Mouse (Mus musculus) MN1 (cell line): ENCODE measurements around the gene Mcrs1.
"Not testable (repeated sequence)": the region's sequence is repeated elsewhere in the genome, so short reads cannot be mapped to it uniquely, and the experiment has no call there.

Source experiments
- DNase-seq: peaks from one replicate; pipeline ENCODE4 v3.0.0-alpha.2; 2016; ENCODE audit warnings: low spot score

The Mcrs1 gene

DNA sequence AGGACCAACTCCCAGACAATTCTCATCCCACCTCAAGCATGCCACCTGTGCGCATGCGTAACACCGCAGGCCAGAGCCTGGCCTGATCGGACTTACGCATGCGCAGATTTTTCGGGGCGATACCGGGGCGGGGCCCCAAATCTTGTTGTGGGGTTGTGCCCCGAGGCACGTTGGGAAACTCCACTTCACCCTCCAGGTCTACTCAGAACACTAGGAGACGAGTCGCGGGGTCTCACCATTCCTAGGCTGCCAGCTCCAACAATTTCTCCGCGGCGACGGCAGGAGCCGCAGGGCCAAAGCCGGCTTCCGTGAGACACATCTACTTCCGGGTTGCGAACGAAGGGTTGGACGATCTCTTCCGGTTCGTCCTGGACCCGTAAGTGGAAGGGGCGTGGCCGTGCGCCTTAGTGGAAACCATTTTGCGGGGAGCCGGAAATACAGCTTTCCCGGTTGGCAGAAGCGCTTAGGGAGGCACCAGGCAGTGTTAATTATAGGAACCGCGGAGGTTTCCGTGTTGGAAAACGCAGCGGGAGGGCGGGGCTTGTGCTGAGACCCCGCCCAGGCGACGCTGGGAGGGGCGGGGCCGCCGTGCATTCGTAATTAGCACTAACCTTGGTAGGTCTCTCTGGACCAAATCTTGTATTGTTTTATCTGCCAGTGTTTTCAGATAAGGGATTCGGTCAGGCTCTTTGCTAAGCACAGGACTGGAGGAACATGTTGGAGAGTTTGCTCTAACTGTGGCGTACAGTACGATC is at the start of gene Mcrs1:
Gene Mcrs1 (minus strand): TSS at position 336 of the 755 bp plus-strand sequence.
- peak; percentile 100 for DNase-seq

DNA sequence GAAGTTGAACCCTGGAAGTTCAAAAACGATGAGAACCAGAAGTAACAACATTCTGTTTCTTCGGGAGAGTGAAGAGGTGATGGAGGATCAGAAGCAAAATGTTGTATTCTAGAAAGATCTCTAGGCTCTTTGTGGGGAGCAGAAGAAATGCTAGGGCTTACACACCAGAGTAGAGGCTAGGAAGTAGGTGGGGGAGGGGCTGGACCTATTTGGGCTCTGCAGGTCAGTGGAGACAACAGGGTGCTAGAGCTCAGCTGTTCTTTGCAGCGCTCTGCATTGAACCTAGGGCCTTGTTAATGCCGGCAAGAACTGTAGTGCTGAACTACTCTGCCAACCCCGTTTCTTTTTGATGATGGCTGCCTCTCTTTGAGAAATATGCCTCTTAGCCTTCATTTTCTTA is 44.5 kb upstream of the Mcrs1 start:
- DNase-seq: no peak

DNA sequence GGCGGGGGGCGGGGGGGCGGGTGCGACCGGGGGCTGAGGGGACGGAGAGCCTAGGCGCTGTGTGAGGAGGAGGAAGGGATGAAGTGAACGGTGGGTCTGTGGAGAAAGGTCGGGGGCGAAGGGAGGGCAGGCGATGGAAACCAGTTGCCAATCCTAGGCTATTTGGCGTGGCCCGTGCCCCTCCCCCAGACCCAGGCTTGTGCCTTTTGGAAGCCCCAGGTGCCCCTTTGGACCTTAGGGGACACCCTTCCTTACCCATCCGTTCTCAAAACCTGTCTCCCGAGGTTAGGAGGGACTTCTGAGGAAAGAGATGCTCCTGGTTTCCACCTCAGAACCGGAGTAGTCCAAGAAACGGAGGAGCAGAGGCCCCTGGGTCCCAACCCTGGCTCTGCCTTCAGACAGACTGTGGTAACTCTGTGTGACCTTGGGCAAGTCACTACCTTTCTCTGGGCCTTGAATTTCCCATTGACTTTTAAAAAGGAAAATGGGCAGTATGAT is 43.8 kb upstream of the Mcrs1 start, which contains the start of gene Fam186b:
Gene Fam186b (minus strand): TSS at position 405 of the 498 bp plus-strand sequence.
- DNase-seq: peak; percentile 41

DNA sequence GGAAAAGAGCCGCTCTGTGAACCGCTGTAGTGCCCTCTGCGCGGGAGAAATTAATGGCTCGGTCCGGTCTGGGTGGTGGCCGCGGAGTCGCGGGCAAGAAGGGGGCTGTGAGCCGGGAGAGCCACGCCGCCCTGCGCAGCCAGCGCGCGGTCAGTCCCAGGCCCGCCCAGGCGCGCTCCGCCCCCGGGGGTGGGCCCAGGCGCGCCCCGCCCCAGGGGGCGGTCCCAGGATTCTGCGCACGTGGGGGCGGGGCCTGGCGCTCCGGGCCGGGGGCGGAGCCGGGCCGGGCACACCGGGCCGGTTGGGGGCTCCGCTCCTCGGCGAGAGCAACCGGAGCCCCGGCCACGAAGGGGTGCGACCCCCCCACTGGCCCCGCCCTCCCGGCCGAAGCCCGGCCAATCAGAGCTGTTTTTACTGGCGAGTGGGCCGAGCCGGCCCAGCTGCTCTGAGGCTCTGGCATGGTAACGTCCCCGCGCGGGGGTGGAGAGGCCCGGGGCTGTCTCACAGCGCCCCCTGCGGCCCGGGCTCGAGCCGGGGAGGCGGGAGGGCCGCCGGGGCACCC is 43.1 kb upstream of the Mcrs1 start, which contains the start of gene Prpf40b:
Gene Prpf40b (plus strand): TSS at position 275 of the 562 bp plus-strand sequence.
- peak; percentile 93 for DNase-seq

DNA sequence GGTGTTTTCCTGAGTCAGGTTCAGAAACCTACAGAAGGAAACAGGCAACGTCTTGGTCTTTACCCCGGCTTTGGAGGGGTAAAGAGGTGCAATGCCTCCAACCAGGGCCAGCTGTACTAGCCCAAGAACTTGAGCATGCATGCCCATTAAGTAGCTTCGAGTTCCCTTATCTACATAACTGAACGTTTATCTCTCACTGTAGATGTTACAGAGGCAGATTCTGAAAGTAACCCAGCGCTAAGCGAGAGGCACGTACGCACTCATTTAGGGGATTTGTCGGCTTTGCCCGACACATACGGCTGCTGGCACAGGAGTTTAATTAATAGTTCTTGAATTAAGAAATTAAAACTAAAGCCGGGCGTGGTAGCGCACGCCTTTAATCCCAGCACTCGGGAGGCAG is 42.5 kb upstream of the Mcrs1 start:
- no peak for DNase-seq

DNA sequence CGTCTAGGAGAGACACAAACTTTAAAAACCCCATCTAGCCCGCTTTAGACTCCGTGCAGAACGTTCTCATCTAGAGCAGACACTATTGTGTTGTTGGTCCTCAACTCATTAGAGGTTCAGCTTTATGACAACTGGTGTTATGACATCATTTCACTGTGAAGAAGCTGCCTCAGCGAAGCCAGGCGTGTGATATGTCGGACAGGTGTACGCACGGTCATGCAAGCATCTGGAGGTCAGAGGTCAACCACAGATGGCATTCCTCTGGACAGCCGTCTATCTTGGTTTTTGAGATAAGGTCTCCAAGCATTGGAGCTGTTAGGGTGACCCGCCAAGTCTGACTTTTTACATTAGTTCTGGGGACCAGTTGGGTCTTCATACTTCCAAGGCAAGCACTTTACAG is 38.8 kb upstream of the Mcrs1 start:
- no peak for DNase-seq

DNA sequence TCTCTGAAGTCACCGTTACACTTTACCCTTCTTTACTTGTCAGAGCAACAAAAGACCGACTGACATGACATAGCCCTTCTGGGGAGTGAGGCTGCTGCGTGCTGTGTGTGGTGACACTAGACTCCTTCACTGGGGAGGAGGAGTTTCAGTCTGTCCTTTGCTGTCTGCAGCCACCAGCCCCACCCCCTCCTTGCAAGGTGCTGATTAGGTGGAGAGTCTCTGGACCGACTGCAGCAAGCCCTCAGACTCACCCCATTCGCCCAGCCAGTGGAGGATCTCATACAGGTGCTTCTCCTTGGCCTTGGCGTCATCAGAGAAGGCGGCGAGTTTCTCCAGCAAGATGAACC is 33.4 kb upstream of the Mcrs1 start:
- no peak for DNase-seq

DNA sequence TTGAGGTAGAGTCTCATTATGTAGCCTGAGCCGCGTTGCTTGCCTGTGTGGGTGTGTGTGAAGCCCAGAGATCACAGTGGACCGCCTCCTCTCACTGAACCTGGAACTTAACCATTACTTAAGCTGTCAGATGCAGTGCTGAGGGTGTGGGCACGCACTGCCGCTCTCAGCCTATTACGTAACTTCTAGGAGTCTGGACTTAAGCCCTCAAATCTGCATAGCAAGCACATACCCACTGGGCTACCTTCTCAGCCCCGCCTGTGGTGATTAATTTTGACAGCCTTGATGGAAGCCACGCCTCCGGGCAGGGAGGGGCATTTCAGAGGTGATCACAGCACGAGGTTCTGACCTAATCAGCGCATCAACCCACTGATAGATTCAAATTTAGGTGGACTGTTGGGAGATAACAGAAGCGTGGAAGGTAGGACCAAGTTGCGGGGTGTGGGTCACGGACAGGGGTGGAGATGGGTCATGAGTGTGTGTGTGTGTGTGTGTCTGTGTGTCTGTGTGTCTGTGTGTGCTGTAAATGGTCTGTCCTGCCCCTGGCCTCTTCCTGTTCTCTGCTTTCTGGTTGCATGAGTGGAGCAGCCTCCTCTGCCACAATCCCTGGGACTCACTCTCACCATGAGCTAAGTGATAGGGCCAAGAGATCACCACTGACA is 32.9 kb upstream of the Mcrs1 start:
- DNase-seq: peak; percentile 68

DNA sequence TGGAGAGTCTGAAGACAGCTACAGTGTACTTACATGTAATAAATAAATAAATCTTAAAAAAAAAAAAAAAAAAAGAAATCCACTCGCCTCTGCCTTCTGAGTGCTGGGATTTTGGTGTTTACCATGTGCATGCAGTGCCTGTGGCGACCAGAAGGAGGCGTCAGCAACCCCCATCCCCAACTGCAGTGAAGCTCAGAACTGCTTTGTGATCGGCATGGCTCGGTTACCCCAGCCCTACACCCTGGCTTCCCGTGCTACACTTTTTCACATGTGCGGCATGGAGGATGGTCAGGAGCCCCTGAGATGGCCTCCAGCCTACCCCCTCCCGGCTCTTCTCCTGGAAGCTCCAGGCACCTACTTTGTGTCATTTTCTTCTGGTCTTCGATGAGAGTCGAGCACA is 31.7 kb upstream of the Mcrs1 start:
- peak; percentile 51 for DNase-seq

DNA sequence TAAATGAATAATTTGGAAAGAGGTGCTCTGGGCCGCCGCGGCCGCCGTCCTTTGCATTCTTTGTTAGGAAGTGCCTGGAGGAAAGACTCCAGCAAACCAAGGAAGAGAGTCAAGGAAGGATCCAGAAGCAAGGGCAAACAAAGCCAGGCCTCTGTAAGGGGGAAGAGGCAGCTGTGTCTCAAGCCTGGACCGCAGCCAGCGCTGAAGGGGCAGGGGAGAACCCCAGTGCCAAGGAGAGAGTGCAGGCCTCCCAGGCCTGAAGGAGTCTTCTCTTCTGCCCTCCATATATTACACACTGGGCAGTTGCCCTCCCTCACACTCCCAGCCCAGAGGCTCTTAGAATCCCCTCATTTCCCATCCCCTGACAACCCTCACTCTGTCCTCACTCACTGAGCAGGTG is 26.5 kb upstream of the Mcrs1 start:
- peak; percentile 42 for DNase-seq

DNA sequence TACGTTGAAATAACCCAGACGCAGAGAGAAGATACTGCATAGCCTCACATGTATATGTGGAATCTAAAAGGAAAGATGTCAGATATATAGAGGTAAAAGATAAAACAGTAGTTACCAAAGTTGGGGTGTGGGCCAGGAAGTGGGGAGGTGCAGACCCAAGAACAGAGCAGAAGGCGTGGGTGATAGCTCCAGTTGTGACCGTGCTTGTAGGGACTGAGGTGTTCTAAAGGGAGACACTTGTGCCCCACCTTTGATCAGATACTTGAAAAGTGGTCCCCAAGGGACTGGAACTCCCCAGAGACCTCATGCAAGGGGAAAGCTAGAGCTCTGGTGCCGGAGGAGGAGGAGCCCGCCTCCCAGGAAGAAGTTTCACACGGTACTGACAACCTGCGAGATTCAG is 24.3 kb upstream of the Mcrs1 start:
- DNase-seq: no peak

DNA sequence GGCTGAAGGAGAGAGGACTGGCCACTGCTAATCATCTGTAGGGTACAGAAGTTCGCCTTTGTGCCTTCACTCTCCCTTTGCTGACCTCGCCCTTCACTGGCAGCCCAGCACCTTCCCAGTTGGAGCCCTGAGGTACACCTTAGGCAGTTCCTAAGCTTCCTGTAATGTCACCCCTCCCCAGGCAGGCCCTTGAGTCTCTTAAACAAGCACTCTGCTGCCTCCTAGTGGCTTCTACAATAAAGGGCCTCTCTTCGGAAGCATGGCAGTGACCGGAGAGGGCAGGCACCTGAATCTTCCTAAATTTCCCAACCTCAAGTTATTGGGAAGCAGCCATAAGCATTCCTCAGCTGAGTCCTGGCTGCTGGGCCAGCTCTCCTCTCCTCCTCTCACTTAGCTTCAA is 13.9 kb upstream of the Mcrs1 start:
- DNase-seq: peak; percentile 91

DNA sequence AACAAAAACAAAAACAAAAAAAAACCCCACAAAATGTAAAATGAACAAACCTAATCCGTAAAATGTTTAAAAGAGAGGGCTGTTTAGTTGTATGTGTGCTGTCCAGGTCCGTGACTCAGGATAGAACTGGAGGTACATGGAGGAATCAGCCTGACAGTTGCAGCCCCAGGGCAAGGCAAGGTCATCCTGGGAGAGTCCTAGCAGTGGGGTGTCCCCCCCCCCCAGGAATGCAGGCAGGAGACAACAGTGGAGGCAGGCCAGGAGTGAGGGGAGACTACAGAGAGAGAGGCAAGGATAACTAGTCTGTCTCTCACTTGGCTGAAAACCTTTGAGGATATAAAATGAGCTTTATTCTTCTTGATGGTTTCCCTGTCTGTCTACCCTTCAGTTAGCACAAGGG is 12.6 kb upstream of the Mcrs1 start:
- DNase-seq: no peak

DNA sequence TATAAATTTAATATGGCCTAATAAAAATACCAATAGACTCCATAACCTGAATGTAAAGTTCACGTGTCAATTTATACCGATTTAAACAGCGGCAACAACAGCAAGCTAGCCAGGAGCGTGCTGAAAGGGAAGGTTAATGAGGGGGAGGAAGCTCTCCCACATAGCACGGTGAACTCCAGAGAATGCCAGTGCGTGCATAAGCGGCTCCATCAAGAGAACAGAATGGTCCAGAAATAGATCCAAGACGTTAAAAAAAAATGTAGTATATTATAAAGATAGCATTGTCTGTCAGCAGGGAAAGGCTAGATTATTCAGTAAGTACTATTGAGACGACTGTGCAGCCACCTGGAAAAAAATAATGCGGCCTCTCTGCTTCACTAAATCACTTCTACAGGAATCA is 10.9 kb upstream of the Mcrs1 start:
- no peak for DNase-seq

DNA sequence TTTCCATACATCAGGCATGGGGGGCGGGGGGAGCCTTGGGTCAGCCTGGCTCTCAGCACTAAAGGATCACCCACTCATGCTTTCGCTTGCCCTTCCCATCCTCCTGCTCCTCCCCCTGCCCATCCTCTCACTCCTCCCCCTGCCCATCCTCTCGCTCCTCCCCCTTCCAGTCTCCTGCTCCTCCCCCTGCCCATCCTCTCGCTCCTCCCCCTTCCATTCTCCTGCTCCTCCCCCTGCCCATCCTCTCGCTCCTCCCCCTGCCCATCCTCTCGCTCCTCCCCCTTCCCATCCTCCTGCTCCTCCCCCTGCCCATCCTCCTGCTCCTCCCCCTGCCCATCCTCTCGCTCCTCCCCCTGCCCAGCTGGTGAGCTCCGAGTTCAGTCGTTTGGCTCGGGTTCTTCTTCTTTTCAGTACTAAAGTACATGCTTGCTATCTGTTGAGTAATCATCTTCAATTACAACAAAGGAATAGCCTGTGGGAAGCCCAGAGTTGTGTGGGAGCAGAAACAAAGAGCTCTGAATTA is 8.0 kb upstream of the Mcrs1 start:
- peak; percentile 45 for DNase-seq

DNA sequence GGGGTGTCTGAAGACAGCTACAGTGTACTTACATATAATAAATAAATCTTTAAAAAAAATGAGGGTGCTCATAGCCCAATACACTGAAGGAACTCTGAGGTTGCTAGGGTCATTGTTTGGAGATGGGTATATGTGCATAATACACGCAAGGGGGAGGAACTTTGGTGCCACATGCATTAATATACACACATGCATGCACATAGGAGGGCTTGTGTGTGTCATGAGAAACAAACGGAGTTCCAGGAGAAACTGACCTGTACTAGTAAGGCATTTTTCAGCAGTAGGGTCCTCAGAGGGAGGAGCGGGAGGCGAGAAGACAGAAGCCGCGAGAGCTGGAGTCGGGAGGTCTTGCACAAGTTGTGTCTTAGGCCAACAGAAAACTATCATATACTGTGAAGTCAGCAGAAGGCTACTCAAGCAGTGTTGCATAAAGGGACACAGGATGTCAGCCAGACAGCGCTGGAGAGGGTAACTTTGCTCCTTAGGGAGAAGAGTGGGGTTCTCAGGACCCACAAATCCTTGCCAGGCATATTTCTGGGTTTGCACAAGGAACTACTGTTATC is 7.5 kb upstream of the Mcrs1 start:
- DNase-seq: no peak

DNA sequence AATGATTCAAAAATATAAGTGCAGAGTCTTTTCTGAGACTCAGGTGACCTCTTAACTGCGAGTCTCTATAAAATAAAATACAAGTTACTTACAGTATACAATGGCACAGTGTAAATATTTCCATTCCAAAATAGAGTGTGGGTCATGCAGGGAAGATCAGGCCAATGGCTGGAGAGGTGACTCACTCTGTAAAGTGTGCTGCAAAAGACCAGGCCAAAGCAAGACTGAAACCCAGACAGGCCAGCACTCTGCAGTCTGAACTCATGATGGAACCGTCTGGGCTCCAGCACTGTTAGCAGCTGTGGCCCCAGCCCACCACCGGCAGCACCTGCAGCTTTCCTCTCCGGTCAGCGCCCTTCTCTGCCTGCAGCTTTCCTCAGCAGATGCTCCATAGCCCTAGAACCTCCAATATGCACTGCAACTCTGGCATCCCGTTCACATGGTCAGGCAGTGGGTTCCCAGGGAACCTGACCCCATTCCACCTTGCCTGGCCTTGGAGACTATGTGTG is 3.5 kb upstream of the Mcrs1 start:
- no peak for DNase-seq

DNA sequence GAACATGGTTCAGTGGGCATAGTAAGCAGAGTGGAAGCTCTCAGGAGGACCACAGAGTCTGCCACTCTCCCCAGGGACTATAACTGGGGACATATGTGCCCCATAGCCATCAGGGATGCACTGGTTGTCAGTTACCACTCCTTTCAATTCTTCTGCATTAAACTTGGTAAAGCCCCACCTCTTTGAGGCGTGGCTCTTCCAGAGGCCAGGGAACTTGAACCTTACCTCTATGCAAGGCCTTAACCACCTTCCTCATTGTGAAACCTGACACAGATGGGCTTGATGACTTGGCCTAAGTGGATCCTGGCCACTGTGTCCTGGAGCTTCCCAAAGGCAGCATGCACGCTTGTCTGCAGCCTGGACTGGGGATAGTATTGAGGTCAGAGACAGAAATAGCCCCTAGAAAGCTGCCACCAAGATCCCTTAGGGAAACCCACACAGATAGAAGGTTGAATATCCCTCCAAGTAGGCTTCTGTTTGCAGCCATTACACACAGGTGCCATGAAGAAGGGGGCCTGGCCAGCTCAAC is 2.8 kb upstream of the Mcrs1 start:
- DNase-seq: no peak

DNA sequence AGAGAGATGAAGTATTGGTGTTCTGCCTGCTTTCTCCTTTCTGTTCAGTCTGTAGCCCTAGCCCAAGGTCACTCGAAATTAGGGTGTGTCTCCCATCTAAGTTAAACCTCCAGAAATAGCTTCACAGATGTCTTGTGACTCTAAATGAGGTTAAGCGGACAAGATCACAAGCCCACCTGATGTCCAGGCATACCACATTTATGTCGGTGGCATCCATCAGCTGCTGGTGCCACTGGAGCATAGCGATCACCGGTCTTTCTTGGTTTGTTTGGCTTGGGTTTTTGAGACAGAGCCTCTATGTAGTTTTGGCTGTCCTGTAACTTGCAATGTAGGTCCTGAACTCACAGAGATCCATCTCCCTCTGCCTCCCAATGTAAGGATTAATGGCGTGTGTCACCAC is 2.0 kb upstream of the Mcrs1 start:
- no peak for DNase-seq

DNA sequence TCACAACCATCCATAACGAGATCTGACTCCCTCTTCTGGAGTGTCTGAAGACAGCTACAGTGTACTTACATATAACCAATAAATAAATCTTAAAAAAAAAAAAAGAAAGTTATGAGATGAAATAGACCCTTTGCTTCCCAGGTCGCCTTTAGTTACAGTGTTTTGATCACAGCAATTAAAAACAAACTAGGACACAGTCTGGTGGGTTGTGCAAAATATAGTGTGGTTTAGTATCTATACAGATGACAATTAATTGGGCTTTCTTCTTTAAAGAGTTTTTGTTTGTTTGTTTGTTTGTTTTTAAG is 1.4 kb upstream of the Mcrs1 start:
- DNase-seq: not testable (repeated sequence)

DNA sequence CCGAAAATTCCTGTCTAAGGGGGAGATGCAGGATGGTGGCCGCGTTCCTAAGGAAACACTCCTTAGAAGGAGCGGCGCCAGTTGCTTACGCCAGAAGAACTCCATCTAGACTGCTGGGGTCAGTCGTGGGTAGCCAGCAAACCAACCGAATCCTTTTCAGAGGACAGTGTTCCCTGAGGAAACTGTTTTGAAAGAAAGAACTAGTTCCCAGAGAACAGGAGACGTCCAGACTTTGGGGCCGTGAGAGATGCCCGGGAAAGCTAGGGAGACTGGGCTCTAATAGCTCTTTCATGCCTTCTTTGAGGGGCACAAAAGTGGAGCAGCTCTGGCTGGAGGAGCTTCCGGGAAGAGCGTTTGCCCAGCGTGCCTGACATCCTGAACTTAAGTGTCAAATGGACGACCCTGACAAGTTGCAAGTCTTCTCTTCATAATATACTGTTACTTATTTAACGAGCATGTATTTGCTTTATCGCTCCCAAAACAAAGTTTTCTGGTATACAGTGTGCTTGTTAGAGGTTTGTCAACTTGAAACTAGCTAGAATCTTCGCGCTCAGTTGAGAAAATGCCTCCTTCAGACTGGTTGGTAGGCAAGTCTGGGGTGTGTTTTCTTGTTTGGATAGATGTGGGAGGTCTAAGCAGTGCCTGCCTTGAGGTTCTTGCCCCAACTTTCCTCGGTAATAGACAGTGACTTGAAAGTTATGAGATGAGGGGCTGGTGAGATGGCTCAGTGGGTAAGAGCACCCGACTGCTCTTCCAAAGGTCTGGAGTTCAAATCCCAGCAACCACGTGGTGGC is 817 bp upstream of the Mcrs1 start:
- DNase-seq: peak; percentile 82

DNA sequence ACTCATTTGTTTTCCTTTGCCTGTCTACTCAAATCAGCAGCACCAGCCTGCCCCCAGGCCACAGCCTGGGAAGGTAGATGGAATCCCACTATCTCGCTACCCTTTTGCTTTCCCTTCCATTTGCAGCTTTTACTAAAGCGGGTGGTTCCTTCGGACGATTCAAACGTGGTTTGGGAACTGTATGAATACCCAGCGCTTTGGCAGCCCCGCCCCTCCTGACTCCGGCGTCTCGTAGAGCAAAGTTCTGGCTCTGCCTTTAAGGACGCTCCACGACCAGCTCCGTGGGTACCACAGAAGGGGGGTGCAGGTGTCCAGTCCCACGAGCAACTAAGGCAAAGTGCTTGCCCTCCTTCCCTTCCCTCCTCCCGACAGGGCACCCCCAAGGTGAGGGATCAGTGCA is 650 bp downstream of the Mcrs1 start:
- peak; percentile 47 for DNase-seq
